In genomic region chr13:35780714-35781113, GRCm38 (mm10) we compare ENCODE assay signal across 19 mouse cellular contexts.
DNase-seq lines count a peak whose midpoint lies in the region; ATAC-seq and TF ChIP-seq lines count a peak whose summit lies in the region.
"Had no signal": no experiment of that assay in that cellular context is flagged by ENCODE, and none has a peak within 500 bp of the region (broad histone marks: within the 10 kb centered on the region; RNA-seq: fewer than 3 reads in every experiment).

No protein-coding gene starts in this region.

- ATAC-seq in liver, embryonic 16.5 days (ENCODE audit: low read depth), result no peak
- no peak for ATAC-seq in liver, postnatal 0 days
- ATAC-seq: activated CD4-positive, CD25-positive, alpha-beta regulatory T cell, adult 4 months; CD4-positive, CD25-positive, alpha-beta regulatory T cell, adult 4 months; Patski had no signal

- TF ChIP-seq EP300 in liver, postnatal 0 days (IDR thresholded peaks at IDR 0.05; ENCODE audit: low read depth), result no peak
- TF ChIP-seq EP300 in CH12.LX (IDR thresholded peaks at IDR 0.05; ENCODE audit: low read length), result peak; percentile 65

- peaks cover 6% of the 10 kb centered on the region for H3K79me2 ChIP-seq in CH12.LX (replicated peaks; ENCODE audit: control insufficient read depth, extremely low read depth, insufficient read depth, poor library complexity, severe bottlenecking)

- no peak for TF ChIP-seq RAD21 in CH12.LX (IDR thresholded peaks at IDR 0.05; ENCODE audit: low read depth, low read length)

- no peak for TF ChIP-seq POLR2A in CH12.LX (IDR thresholded peaks at IDR 0.05; ENCODE audit: low read depth, low read length)

- no peak overlapping the region for H3K4me2 ChIP-seq in liver, embryonic 16.5 days (ENCODE audit: low read depth, low read length)
- H3K4me2 ChIP-seq in liver, postnatal 0 days (ENCODE audit: low read depth, low read length), result no peak overlapping the region
- peak overlapping the region; percentile 47 for H3K4me2 ChIP-seq in CH12.LX (ENCODE audit: insufficient read depth, low read depth, poor library complexity, severe bottlenecking)

- in situ Hi-C loops in CH12.LX (cut with MboI; ENCODE audit: low pct_ligation_motif_present, low pct_unique_long_range_greater_than_20kb, low sequenced_read_pairs), result loop anchor here (5.0 kb wide), 1 partner anchor 162 kb away; no protein-coding TSS in a partner anchor

- H3K4me1 ChIP-seq in liver, embryonic 16.5 days (ENCODE audit: control insufficient read depth, low read depth, low read length), result peaks cover 40% of the 10 kb centered on the region
- peaks cover 18% of the 10 kb centered on the region for H3K4me1 ChIP-seq in liver, postnatal 0 days (ENCODE audit: insufficient read depth)
- peaks cover 30 to 70% of the 10 kb centered on the region in 2 experiments for H3K4me1 ChIP-seq in CH12.LX (ENCODE audit: control insufficient read depth in 1 of 2, insufficient read depth in 2 of 2)

- no peak overlapping the region for H3K27ac ChIP-seq in liver, embryonic 16.5 days (ENCODE audit: low read length)
- H3K27ac ChIP-seq in liver, postnatal 0 days (ENCODE audit: low read depth), result no peak overlapping the region
- peak overlapping the region; percentile 81 for H3K27ac ChIP-seq in CH12.LX (ENCODE audit: insufficient read depth, low read depth)

- 60% methylated on average over 3 of the region's 3 CpGs for WGBS in liver, embryonic 16.5 days (ENCODE audit: insufficient replicate concordance)
- WGBS in liver, postnatal 0 days (ENCODE audit: insufficient replicate concordance), result 71% methylated on average over 3 of the region's 3 CpGs

- no peaks in the 10 kb centered on the region for H3K36me3 ChIP-seq in liver, embryonic 16.5 days (ENCODE audit: control insufficient read depth, insufficient read depth)
- no peaks in the 10 kb centered on the region for H3K36me3 ChIP-seq in liver, postnatal 0 days (replicated peaks; ENCODE audit: insufficient read depth, low read length)
- H3K36me3 ChIP-seq in CH12.LX (replicated peaks in 1 of 2; ENCODE audit: control insufficient read depth in 1 of 2, insufficient read depth in 1 of 2, low read length in 1 of 2), result no peaks in the 10 kb centered on the region

- no peaks in the 10 kb centered on the region for H3K27me3 ChIP-seq in liver, embryonic 16.5 days (ENCODE audit: control insufficient read depth, insufficient read depth, low read depth, low read length)
- no peaks in the 10 kb centered on the region for H3K27me3 ChIP-seq in liver, postnatal 0 days (ENCODE audit: insufficient read depth, low read length)
- no peaks in the 10 kb centered on the region for H3K27me3 ChIP-seq in CH12.LX (replicated peaks)
- H3K27me3 ChIP-seq: Patski had no signal

- TF ChIP-seq CTCF in liver, postnatal 0 days (IDR thresholded peaks at IDR 0.05; ENCODE audit: low read depth), result no peak
- no peak for TF ChIP-seq CTCF in CH12.LX (conservative IDR thresholded peaks at IDR 0.05 in 1 of 2, IDR thresholded peaks at IDR 0.05 in 1 of 2; ENCODE audit: low read depth in 2 of 2, low read length in 2 of 2)

- peak overlapping the region; percentile 11; the same call in 1 of the 2 replicates for H3K9ac ChIP-seq in liver, embryonic 16.5 days (ENCODE audit: low read depth, low read length)
- H3K9ac ChIP-seq in liver, postnatal 0 days (replicated peaks), result no peak overlapping the region
- H3K9ac ChIP-seq in CH12.LX (ENCODE audit: insufficient read depth, low read depth), result no peak overlapping the region

- H3K9me3 ChIP-seq in liver, embryonic 16.5 days (replicated peaks; ENCODE audit: control insufficient read depth, low read length), result no peaks in the 10 kb centered on the region
- H3K9me3 ChIP-seq in liver, postnatal 0 days (ENCODE audit: low read length), result no peaks in the 10 kb centered on the region
- H3K9me3 ChIP-seq in CH12.LX (replicated peaks; ENCODE audit: low read length), result no peaks in the 10 kb centered on the region
- H3K9me3 ChIP-seq: G1E had no signal

- dilution Hi-C loops in CH12.LX (cut with MboI; ENCODE audit: extremely low pct_ligation_motif_present, extremely low pct_unique_long_range_greater_than_20kb, low sequenced_read_pairs), result no loop called here

- H3K4me3 ChIP-seq in liver, embryonic 16.5 days (ENCODE audit: low read depth, low read length), result no peak overlapping the region
- no peak overlapping the region for H3K4me3 ChIP-seq in liver, postnatal 0 days (ENCODE audit: low read depth, low read length)
- H3K4me3 ChIP-seq in CH12.LX (replicated peaks in 1 of 3; ENCODE audit: low read depth in 2 of 3, low read length in 2 of 3, poor library complexity in 1 of 3), result no peak overlapping the region

- no peak for DNase-seq in liver, postnatal 0 days
- peak; percentile 58 for DNase-seq in CH12.LX (ENCODE audit: extremely low read depth)
- no peak for DNase-seq in layer of hippocampus, adult 9-10 months (ENCODE audit: low spot score)
- DNase-seq: adrenal gland, adult 2 months; adrenal gland, adult 8-10 months; adrenal gland, postnatal 10 days; adrenal gland, postnatal 14 days; adrenal gland, postnatal 25 days; adrenal gland, postnatal 36 days; B cell, adult 2 months; cerebellum, adult 11 months; cerebellum, adult 11-12 months; cerebellum, adult 18-20 months; cerebellum, adult 2 months had no signal

TF ChIP-seq in CH12.LX, 34 proteins besides CTCF, POLR2A, EP300 and RAD21:
- TF ChIP-seq IRF4 (IDR thresholded peaks at IDR 0.05; ENCODE audit: low read depth, low read length), result peak; percentile 67
- no peak for TF ChIP-seq MAFK (IDR thresholded peaks at IDR 0.05; ENCODE audit: insufficient replicate concordance, low read length)
- 0 out of 2 replicates have a peak, but pooled peaks have one; percentile 39 for TF ChIP-seq ETS1 (conservative IDR thresholded peaks at IDR 0.05; ENCODE audit: low read depth, low read length)
- TF ChIP-seq USF1 (IDR thresholded peaks at IDR 0.05; ENCODE audit: low read depth, low read length), result no peak
- TF ChIP-seq BHLHE40 (IDR thresholded peaks at IDR 0.05; ENCODE audit: low read depth, low read length), result no peak
- TF ChIP-seq JUND (conservative IDR thresholded peaks at IDR 0.05; ENCODE audit: low read depth, low read length), result no peak
TF ChIP-seq in CH12.LX: peak in this region for 2.
